Mouse (Mus musculus): ENCODE data around the gene Nutf2.

DNA sequence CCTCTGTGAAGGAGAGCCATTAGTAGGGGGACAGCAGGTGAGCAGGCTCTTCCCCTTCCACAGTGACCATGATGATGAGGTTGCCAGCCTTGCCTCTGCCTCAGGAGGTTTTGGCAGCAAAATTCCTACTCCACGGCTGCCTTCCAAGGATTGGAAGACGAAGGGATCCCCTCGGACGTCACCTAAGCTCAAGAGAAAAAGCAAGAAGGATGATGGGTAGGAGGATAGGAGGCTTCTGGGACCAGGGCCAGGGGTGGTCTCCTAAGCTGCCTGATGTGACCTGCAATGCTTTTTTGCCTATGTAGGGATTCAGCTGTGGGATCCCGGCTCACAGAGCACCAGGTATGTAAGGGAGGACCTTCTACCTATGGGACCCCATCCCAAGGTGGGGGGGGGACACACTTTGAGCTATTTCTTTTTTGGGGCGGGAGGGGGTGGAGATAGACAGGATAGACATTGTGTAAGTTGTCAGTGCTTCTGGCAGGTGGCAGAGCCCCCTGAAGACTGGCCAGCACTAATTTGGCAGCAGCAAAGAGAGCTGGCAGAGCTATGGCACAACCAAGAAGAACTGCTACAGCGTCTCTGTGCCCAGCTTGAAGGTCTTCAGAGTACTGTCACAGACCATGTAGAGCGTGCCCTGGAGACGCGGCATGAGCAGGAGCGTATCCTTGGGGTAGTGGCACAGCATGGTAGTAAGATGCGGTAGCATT, 29.5 kb downstream of the Nutf2 start:
- TF ChIP-seq POLR2A (IDR thresholded peaks at IDR 0.05; ENCODE audit: low read depth, low read length) (no peak), CTCF (IDR thresholded peaks at IDR 0.05; ENCODE audit: extremely low read depth, insufficient read length, insufficient replicate concordance, low read depth, low read length) (no peak)

All from small intestine, adult 2 months (tissue).